Comparison of ENCODE assay signal across 19 mouse cellular contexts in the genomic region with DNA sequence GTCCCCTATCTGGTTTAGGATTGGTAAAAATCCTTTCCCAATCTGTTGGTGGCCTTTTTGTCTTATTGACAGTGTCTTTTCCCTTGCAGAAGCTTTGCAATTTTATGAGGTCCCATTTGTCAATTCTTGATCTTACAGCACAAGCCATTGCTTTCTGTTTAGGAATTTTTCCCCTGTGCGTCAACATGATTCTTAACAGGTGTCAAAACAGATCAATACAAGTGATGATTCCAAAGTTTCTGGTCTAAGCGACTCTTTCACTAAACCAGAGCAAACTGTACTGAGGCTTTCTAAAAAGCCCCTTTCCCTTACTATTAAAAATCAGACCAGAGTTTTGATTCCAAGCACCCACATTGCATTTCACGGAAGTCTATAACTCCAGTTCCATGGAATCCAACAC. TPM values are rescaled to one million over a fixed set of nuclear protein-coding genes. Genes with fewer than 3 reads are reported as not detected.
"Had no signal": no experiment of that assay in that cellular context is flagged by ENCODE, and none has a peak within 500 bp of the region (broad histone marks: within the 10 kb centered on the region; RNA-seq: fewer than 3 reads in every experiment).

No protein-coding gene starts in this region.

RNA-seq across cellular contexts. Expression of a gene that starts 2.9 kb away (rescaled TPM):
- polyA plus RNA-seq: erythroblast, embryonic 14.5 days had no signal

RNA-seq across cellular contexts. Expression of a gene that starts 13.7 kb away (rescaled TPM):
- polyA plus RNA-seq: erythroblast, embryonic 14.5 days had no signal

RNA-seq across cellular contexts. Expression of a gene that starts 49.4 kb away (rescaled TPM):
- total RNA-seq: common myeloid progenitor, adult 5-6 weeks; forebrain, postnatal 0 days; gastrocnemius, adult 2 months; gastrocnemius, postnatal 36 days; granulocyte monocyte progenitor cell, adult 5-6 weeks had no signal
- polyA plus RNA-seq: embryonic facial prominence, embryonic 10.5 days; embryonic facial prominence, embryonic 11.5 days; embryonic facial prominence, embryonic 12.5 days; embryonic facial prominence, embryonic 13.5 days; embryonic facial prominence, embryonic 14.5 days; erythroblast, embryonic 14.5 days; forebrain, embryonic 10.5 days; forebrain, embryonic 11.5 days; forebrain, embryonic 12.5 days; forebrain, embryonic 13.5 days; forebrain, embryonic 14.5 days; forebrain, embryonic 15.5 days; forebrain, embryonic 16.5 days; forebrain, postnatal 0 days; heart, adult 2 months had no signal
